Mouse (Mus musculus) urinary bladder, adult 2 months (tissue): ENCODE data around the gene Psmb8. TPM values are rescaled to one million over a fixed set of nuclear protein-coding genes. Genes with fewer than 3 reads are reported as not detected.
A peak's percentile ranks its signal among the peaks of the same experiment; 100 is the strongest.

Source experiments
- DNase-seq: peaks from one replicate; pipeline ENCODE4 v3.0.0; 2022; ENCODE audit warnings: low spot score
- polyA plus RNA-seq: library from polyadenylated mRNA; depleted of rRNA; stranded (reverse); fragments of >200 nt; gene quantifications from 2 replicates; pipeline ENCODE4 v1.2.3, GENCODE M21; 2012

The Psmb8 gene
- polyA plus RNA-seq, 1 experiment, result 81.2 TPM

GRCm38 (mm10) chr17:34192852-34193251 lies 4.7 kb upstream of the Psmb8 start:
- DNase-seq, result no peak

GRCm38 (mm10) chr17:34193468-34193867 lies 4.1 kb upstream of the Psmb8 start:
- no peak for DNase-seq

- DNase-seq, result no peak
These were observed 2.8 kb upstream of the Psmb8 start for GRCm38 (mm10) chr17:34194723-34195122.

- DNase-seq, result no peak
These were observed 1.0 kb upstream of the Psmb8 start for GRCm38 (mm10) chr17:34196491-34196890.

- no peak for DNase-seq
These were observed 491 bp downstream of the Psmb8 start for GRCm38 (mm10) chr17:34197904-34198520.

- DNase-seq, result no peak
These were observed 996 bp downstream of the Psmb8 start for GRCm38 (mm10) chr17:34198521-34198912.

- no peak for DNase-seq
These were observed 1.6 kb downstream of the Psmb8 start for GRCm38 (mm10) chr17:34199050-34199619.

- DNase-seq, result no peak
These were observed 2.5 kb downstream of the Psmb8 start for GRCm38 (mm10) chr17:34200047-34200446.

GRCm38 (mm10) chr17:34200772-34201505 lies 3.4 kb downstream of the Psmb8 start:
- DNase-seq, result no peak

GRCm38 (mm10) chr17:34201506-34202055 lies 4.1 kb downstream of the Psmb8 start:
- DNase-seq, result no peak

- no peak for DNase-seq
These were observed 5.4 kb downstream of the Psmb8 start for GRCm38 (mm10) chr17:34202760-34203442.

GRCm38 (mm10) chr17:34203444-34203843 lies 5.9 kb downstream of the Psmb8 start, which contains the start of gene Tap2:
Gene Tap2, plus strand, starts transcription at chr17:34203527.
- no peak for DNase-seq

GRCm38 (mm10) chr17:34204303-34205010 lies 6.9 kb downstream of the Psmb8 start:
- DNase-seq, result peak; percentile 80

GRCm38 (mm10) chr17:34205021-34205745 lies 7.7 kb downstream of the Psmb8 start:
- DNase-seq, result no peak

GRCm38 (mm10) chr17:34205746-34206176 lies 8.2 kb downstream of the Psmb8 start:
- DNase-seq, result no peak

- DNase-seq, result no peak
These were observed 9.2 kb downstream of the Psmb8 start for GRCm38 (mm10) chr17:34206731-34207130.

GRCm38 (mm10) chr17:34207456-34207855 lies 9.9 kb downstream of the Psmb8 start:
- no peak for DNase-seq

- DNase-seq, result no peak
These were observed 10.3 kb downstream of the Psmb8 start for GRCm38 (mm10) chr17:34207866-34208265.

GRCm38 (mm10) chr17:34208421-34208820 lies 10.9 kb downstream of the Psmb8 start:
- no peak for DNase-seq

GRCm38 (mm10) chr17:34209680-34210079 lies 12.2 kb downstream of the Psmb8 start:
- DNase-seq, result no peak

- DNase-seq, result no peak
These were observed 13.1 kb downstream of the Psmb8 start for GRCm38 (mm10) chr17:34210599-34210998.
